Mouse (Mus musculus) ES-Bruce4 (cell line): ENCODE data around the gene 3300002I08Rik.
"Not testable (repeated sequence)": the region's sequence is repeated elsewhere in the genome, so short reads cannot be mapped to it uniquely, and the experiment has no call there.

Experiments
- CTCF ChIP-seq: IDR thresholded peaks from one replicate; pipeline ENCODE4 v1.8.1; 2011; ENCODE audit warnings: low read depth, low read length
- EP300 ChIP-seq: IDR thresholded peaks from 2 replicates; pipeline ENCODE4 v1.6.1; 2011; ENCODE audit warnings: low read depth, low read length; ENCODE audit not compliant: insufficient read depth
- POLR2A ChIP-seq: IDR thresholded peaks from one replicate; pipeline ENCODE4 v1.8.1; 2011; ENCODE audit warnings: low read length; ENCODE audit not compliant: insufficient read depth

GRCm38 (mm10) chr2:150412146-150412545, 49.6 kb upstream of the 3300002I08Rik start:
- TF ChIP-seq EP300, CTCF, POLR2A: not testable (repeated sequence)
